Comparison of ENCODE assay signal across 16 mouse cellular contexts in genomic region chr1:182368782-182369181, GRCm38 (mm10). TPM values are rescaled to one million over a fixed set of nuclear protein-coding genes. Genes with fewer than 3 reads are reported as not detected.
DNase-seq lines count a peak whose midpoint lies in the region; ATAC-seq and TF ChIP-seq lines count a peak whose summit lies in the region.
"Had no signal": no experiment of that assay in that cellular context is flagged by ENCODE, and none has a peak within 500 bp of the region (broad histone marks: within the 10 kb centered on the region; RNA-seq: fewer than 3 reads in every experiment).

No protein-coding gene starts in this region.

- no peak overlapping the region for H3K9ac ChIP-seq in kidney, postnatal 0 days (ENCODE audit: low read depth, low read length)
- H3K9ac ChIP-seq in embryonic facial prominence, embryonic 15.5 days = no peak overlapping the region
- H3K9ac ChIP-seq in forebrain, embryonic 15.5 days (replicated peaks) = no peak overlapping the region
- H3K9ac ChIP-seq: forebrain, embryonic 13.5 days; heart, embryonic 13.5 days; intestine, embryonic 15.5 days had no signal

- no peak overlapping the region for H3K4me3 ChIP-seq in kidney, postnatal 0 days (replicated peaks; ENCODE audit: low read depth, low read length)
- no peak overlapping the region for H3K4me3 ChIP-seq in embryonic facial prominence, embryonic 15.5 days (replicated peaks)
- H3K4me3 ChIP-seq in forebrain, embryonic 15.5 days = no peak overlapping the region
- no peak overlapping the region for H3K4me3 ChIP-seq in forebrain, embryonic 10.5 days
- H3K4me3 ChIP-seq in heart, embryonic 10.5 days = no peak overlapping the region
- H3K4me3 ChIP-seq: forebrain, embryonic 13.5 days; heart, embryonic 13.5 days; intestine, embryonic 15.5 days had no signal

- no peak overlapping the region for H3K27ac ChIP-seq in kidney, postnatal 0 days
- 0 out of 2 replicates have a peak overlapping the region, but pooled peaks have one; percentile 7 for H3K27ac ChIP-seq in embryonic facial prominence, embryonic 15.5 days (replicated peaks)
- no peak overlapping the region for H3K27ac ChIP-seq in forebrain, embryonic 15.5 days (replicated peaks)
- no peak overlapping the region for H3K27ac ChIP-seq in forebrain, embryonic 10.5 days
- H3K27ac ChIP-seq in heart, embryonic 10.5 days = no peak overlapping the region
- H3K27ac ChIP-seq: forebrain, embryonic 13.5 days; heart, embryonic 13.5 days; intestine, embryonic 15.5 days had no signal

- peak overlapping the region; percentile 13; the same call in 1 of the 2 replicates for H3K4me2 ChIP-seq in kidney, postnatal 0 days (ENCODE audit: low read length)
- no peak overlapping the region for H3K4me2 ChIP-seq in embryonic facial prominence, embryonic 15.5 days (replicated peaks)
- no peak overlapping the region for H3K4me2 ChIP-seq in forebrain, embryonic 15.5 days (replicated peaks)
- H3K4me2 ChIP-seq: forebrain, embryonic 13.5 days; heart, embryonic 13.5 days; intestine, embryonic 15.5 days; liver, embryonic 11.5 days; midbrain, embryonic 11.5 days had no signal

- peak; percentile 37 for DNase-seq in kidney, postnatal 0 days (ENCODE audit: low spot score)
- no peak for DNase-seq in kidney, adult 11 months
- no peak for DNase-seq in forebrain, embryonic 10.5 days (ENCODE audit: extremely low spot score, low spot score)
- no peak for DNase-seq in heart, embryonic 10.5 days (ENCODE audit: low spot score)
- DNase-seq: cerebellum, adult 8-10 months; thymus, postnatal 36 days had no signal

- WGBS in kidney, postnatal 0 days = 15% methylated on average over 8 of the region's 8 CpGs
- 38% methylated on average over 8 of the region's 8 CpGs for WGBS in embryonic facial prominence, embryonic 15.5 days
- WGBS in forebrain, embryonic 15.5 days = 82% methylated on average over 8 of the region's 8 CpGs
- WGBS in forebrain, embryonic 10.5 days = 76% methylated on average over 8 of the region's 8 CpGs
- 68% methylated on average over 8 of the region's 8 CpGs for WGBS in heart, embryonic 10.5 days

- no peak for TF ChIP-seq CTCF in kidney, postnatal 0 days (IDR thresholded peaks at IDR 0.05; ENCODE audit: low read depth)

- H3K9me3 ChIP-seq in kidney, postnatal 0 days (replicated peaks; ENCODE audit: low read length) = no peaks in the 10 kb centered on the region
- H3K9me3 ChIP-seq in embryonic facial prominence, embryonic 15.5 days (replicated peaks) = no peaks in the 10 kb centered on the region
- H3K9me3 ChIP-seq in forebrain, embryonic 15.5 days = no peaks in the 10 kb centered on the region
- no peaks in the 10 kb centered on the region for H3K9me3 ChIP-seq in forebrain, embryonic 10.5 days
- H3K9me3 ChIP-seq in heart, embryonic 10.5 days = no peaks in the 10 kb centered on the region
- H3K9me3 ChIP-seq: forebrain, embryonic 13.5 days; heart, embryonic 13.5 days; intestine, embryonic 15.5 days had no signal

- no peaks in the 10 kb centered on the region for H3K27me3 ChIP-seq in kidney, postnatal 0 days (ENCODE audit: insufficient read depth, low read length)
- no peaks in the 10 kb centered on the region for H3K27me3 ChIP-seq in embryonic facial prominence, embryonic 15.5 days
- no peaks in the 10 kb centered on the region for H3K27me3 ChIP-seq in forebrain, embryonic 15.5 days
- peaks cover 2% of the 10 kb centered on the region; the same call in 1 of the 2 replicates for H3K27me3 ChIP-seq in forebrain, embryonic 10.5 days (ENCODE audit: poor library complexity, severe bottlenecking)
- H3K27me3 ChIP-seq in heart, embryonic 10.5 days (ENCODE audit: insufficient read depth, poor library complexity, severe bottlenecking) = peaks cover 3% of the 10 kb centered on the region
- H3K27me3 ChIP-seq: forebrain, embryonic 13.5 days; intestine, embryonic 15.5 days had no signal

- H3K4me1 ChIP-seq in kidney, postnatal 0 days (replicated peaks; ENCODE audit: insufficient read depth, low read length) = no peaks in the 10 kb centered on the region; the same call in 1 of the 2 replicates
- peaks cover 20% of the 10 kb centered on the region; the same call in 1 of the 2 replicates for H3K4me1 ChIP-seq in embryonic facial prominence, embryonic 15.5 days
- no peaks in the 10 kb centered on the region for H3K4me1 ChIP-seq in forebrain, embryonic 15.5 days
- H3K4me1 ChIP-seq in forebrain, embryonic 10.5 days = peaks cover 15% of the 10 kb centered on the region
- 0 out of 2 replicates have a peak, but pooled peaks cover 5% of the 10 kb centered on the region for H3K4me1 ChIP-seq in heart, embryonic 10.5 days
- H3K4me1 ChIP-seq: forebrain, embryonic 13.5 days; intestine, embryonic 15.5 days had no signal

- ATAC-seq in kidney, postnatal 0 days (replicated peaks; ENCODE audit: low FRiP score, low read depth) = no peak
- peak; percentile 9 for ATAC-seq in CD4-positive, CD25-positive, alpha-beta regulatory T cell, adult 4 months
- peak; percentile 47; the same call in 1 of the 2 replicates for ATAC-seq in embryonic facial prominence, embryonic 15.5 days (ENCODE audit: insufficient number of reproducible peaks, low FRiP score, low TSS enrichment, low read depth)
- peak; percentile 53 for ATAC-seq in megakaryocyte progenitor cell, adult 5-6 weeks (replicated peaks; ENCODE audit: poor library complexity)
- no peak for ATAC-seq in forebrain, embryonic 15.5 days (replicated peaks)
- ATAC-seq: forebrain, embryonic 13.5 days; lung, postnatal 0 days had no signal

- no peaks in the 10 kb centered on the region for H3K36me3 ChIP-seq in kidney, postnatal 0 days (ENCODE audit: insufficient read depth, low read length)
- H3K36me3 ChIP-seq in embryonic facial prominence, embryonic 15.5 days = no peaks in the 10 kb centered on the region
- H3K36me3 ChIP-seq in forebrain, embryonic 15.5 days = no peaks in the 10 kb centered on the region
- no peaks in the 10 kb centered on the region for H3K36me3 ChIP-seq in forebrain, embryonic 10.5 days (replicated peaks)
- no peaks in the 10 kb centered on the region for H3K36me3 ChIP-seq in heart, embryonic 10.5 days
- H3K36me3 ChIP-seq: heart, embryonic 13.5 days; intestine, embryonic 15.5 days had no signal

RNA-seq across cellular contexts. Expression of gene Fbxo28, which starts 27.4 kb away (rescaled TPM):
- 17.1 and 17.8 TPM in 2 replicates for polyA plus RNA-seq in kidney, postnatal 0 days (2015; fragmentation: Nextera tagmentation; extraction: Ambion mirVana)
- polyA plus RNA-seq in CD4-positive, CD25-positive, alpha-beta regulatory T cell, adult 4 months (2017; shearing (Covaris generic)) = 1 to 10 TPM; 4.1 to 8.2 TPM
- 21.1 and 22.0 TPM in 2 replicates for polyA plus RNA-seq in embryonic facial prominence, embryonic 15.5 days (2015; fragmentation: Nextera tagmentation; extraction: Ambion mirVana)
- total RNA-seq in megakaryocyte progenitor cell, adult 5-6 weeks (2015) = 14.2 and 14.3 TPM in 2 replicates
- total RNA-seq in megakaryocyte progenitor cell, adult 5-6 weeks (2017) = 10.8 and 12.7 TPM in 2 replicates
- 30.2 and 36.0 TPM in 2 replicates for polyA plus RNA-seq in forebrain, embryonic 15.5 days (2015; fragmentation: Nextera tagmentation; extraction: Ambion mirVana)
- 17.6 and 20.3 TPM in 2 replicates for polyA plus RNA-seq in forebrain, embryonic 10.5 days (2016; fragmentation: Nextera tagmentation; extraction: Ambion mirVana)
- polyA plus RNA-seq in heart, embryonic 10.5 days (2016; fragmentation: Nextera tagmentation; extraction: Ambion mirVana) = 14.6 and 19.0 TPM in 2 replicates

RNA-seq across cellular contexts. Expression of gene Trp53bp2, which starts 40.2 kb away (rescaled TPM):
- 26.1 and 26.7 TPM in 2 replicates for polyA plus RNA-seq in kidney, postnatal 0 days (2015; fragmentation: Nextera tagmentation; extraction: Ambion mirVana)
- 1 to 10 TPM; 8.5 to 8.9 TPM for polyA plus RNA-seq in CD4-positive, CD25-positive, alpha-beta regulatory T cell, adult 4 months (2017; shearing (Covaris generic))
- polyA plus RNA-seq in embryonic facial prominence, embryonic 15.5 days (2015; fragmentation: Nextera tagmentation; extraction: Ambion mirVana) = 23.8 and 25.1 TPM in 2 replicates
- total RNA-seq in megakaryocyte progenitor cell, adult 5-6 weeks (2015) = 12.3 and 17.5 TPM in 2 replicates
- 7.5 and 10.6 TPM in 2 replicates for total RNA-seq in megakaryocyte progenitor cell, adult 5-6 weeks (2017)
- 26.5 and 26.9 TPM in 2 replicates for polyA plus RNA-seq in forebrain, embryonic 15.5 days (2015; fragmentation: Nextera tagmentation; extraction: Ambion mirVana)
- polyA plus RNA-seq in forebrain, embryonic 10.5 days (2016; fragmentation: Nextera tagmentation; extraction: Ambion mirVana) = 23.8 and 28.5 TPM in 2 replicates
- polyA plus RNA-seq in heart, embryonic 10.5 days (2016; fragmentation: Nextera tagmentation; extraction: Ambion mirVana) = 17.3 and 23.4 TPM in 2 replicates

Comparison
In these comparisons a context has a peak if more than half of its experiments do, and no peak if none do; other contexts are left out.
1. ATAC-seq: peak in CD4-positive, CD25-positive, alpha-beta regulatory T cell, adult 4 months (single experiment), embryonic facial prominence, embryonic 15.5 days (single experiment) and megakaryocyte progenitor cell, adult 5-6 weeks (single experiment); none in kidney, postnatal 0 days (single experiment) and forebrain, embryonic 15.5 days (single experiment).